Mouse (Mus musculus) MN1 (cell line): ENCODE results near the gene Gphn.

Experiments used
- DNase-seq: peaks from one replicate; pipeline ENCODE4 v3.0.0-alpha.2; 2016; ENCODE audit warnings: low spot score

Gene Gphn

DNA sequence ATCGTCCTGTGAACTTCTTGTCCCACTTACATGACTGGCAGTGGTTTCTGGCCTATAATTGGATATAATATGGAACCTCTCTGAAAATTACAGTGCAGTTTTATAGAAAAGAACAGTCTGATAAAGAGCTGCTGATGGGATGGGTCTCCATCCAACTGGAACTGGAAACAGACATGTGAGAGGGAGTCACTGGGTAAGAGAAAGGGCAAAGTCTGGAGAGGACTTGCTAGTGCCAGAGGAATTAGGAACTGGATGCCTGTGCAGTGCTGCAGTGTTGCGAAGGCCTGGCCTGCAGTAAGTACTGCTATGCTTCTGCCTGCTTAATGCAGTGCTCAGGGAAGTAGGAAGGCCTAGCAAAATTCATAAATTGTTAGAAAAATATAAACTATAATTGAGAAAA is 467.1 kb downstream of the Gphn start:
- no peak for DNase-seq

DNA sequence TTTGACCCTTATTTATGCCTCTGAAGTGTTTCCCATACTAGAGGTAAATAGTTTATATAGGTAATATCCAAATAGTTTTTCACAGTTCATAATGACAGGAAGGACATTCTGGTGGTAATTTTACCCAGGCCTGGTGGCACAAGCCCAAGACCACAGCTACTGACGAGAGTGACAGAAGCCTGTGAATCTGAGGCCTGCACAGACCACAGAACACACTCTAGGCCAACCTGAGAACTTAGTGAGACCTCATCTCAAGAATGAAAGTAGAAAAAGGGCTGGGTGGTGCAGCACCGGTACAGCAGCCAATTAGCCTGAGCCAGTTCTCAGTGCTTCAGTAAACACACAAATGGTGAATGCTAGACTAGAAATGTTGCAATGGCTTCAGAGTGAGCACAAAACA is 491.6 kb downstream of the Gphn start:
- DNase-seq, result no peak

DNA sequence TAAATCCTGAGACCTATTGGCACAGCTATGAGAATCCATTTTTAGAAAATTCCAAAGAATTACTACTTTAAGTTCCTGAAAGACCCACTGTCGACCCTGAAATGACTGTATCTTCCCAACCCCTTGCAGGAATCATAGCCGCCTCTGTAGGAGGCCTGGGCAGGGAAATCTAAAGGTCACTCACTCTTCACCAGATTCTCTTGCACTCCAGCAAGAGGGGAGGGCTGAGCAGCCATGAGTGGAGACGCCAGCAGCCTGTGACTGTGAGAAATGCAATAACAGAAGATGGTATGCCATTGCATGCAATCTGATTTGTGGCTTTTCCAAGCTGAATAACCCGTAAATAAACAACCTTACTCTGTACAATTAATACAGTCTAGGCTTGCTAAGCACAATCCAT is 501.5 kb downstream of the Gphn start:
- no peak for DNase-seq
